Mouse (Mus musculus) olfactory bulb, adult 2 months (tissue): ENCODE measurements at regions not wholly inside any gene's neighbourhood (a gene's known extent, or its start where the extent isn't known, plus 50 kb on each side); places are given as distances from the start of the nearest gene placed in this dataset.

Experiments
- CTCF ChIP-seq: fragments of 200-500 bp; IDR thresholded peaks from 2 replicates; pipeline ENCODE4 v1.5.1; 2012; ENCODE audit warnings: low read depth, mild to moderate bottlenecking, low read length, moderate library complexity; ENCODE audit not compliant: insufficient read depth
- POLR2A ChIP-seq: fragments of 200-500 bp; IDR thresholded peaks from 2 replicates; pipeline ENCODE4 v1.6.1; 2012; ENCODE audit warnings: mild to moderate bottlenecking, low read depth, low read length, moderate library complexity; ENCODE audit not compliant: insufficient read depth

DNA sequence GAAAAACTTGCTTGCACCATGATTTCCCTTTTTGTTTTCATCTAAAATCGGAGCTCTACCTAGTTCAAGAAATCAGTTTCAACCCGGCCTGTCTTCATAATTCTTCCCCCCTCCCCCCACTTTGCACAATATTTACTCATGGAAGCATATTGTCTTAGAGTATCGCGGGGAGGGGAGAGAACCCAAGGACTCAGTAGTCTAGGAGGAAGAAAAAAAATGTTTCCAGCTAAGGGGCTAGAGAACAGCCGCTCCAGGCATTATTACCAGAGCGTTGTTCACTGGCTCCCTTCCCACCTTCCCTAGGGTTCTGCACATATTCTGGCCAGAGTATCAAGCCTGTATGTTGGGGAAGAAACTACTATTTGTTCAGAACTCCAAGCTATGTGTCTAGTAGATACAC lies 205.2 kb upstream of the Stk26 start:
- TF ChIP-seq CTCF (no peak), POLR2A (no peak)
